Mouse (Mus musculus) liver, adult 2 months (tissue): ENCODE measurements around the gene Prg2. TPM values are rescaled to one million over a fixed set of nuclear protein-coding genes. Genes with fewer than 3 reads are reported as not detected.

Experiments
- DNase-seq: peaks from one replicate; pipeline ENCODE4 v3.0.0-alpha.2; 2011; ENCODE audit warnings: low read depth, low spot score; ENCODE audit errors: extremely low read depth
- H3K27ac ChIP-seq: fragments of 200-500 bp; replicated peaks from 2 replicates; pipeline ENCODE4 v1.5.1; 2012; ENCODE audit warnings: low read depth, mild to moderate bottlenecking, control low read depth, inconsistent platforms, low read length; ENCODE audit not compliant: insufficient read depth
- H3K27me3 ChIP-seq: fragments of 200-500 bp; 2 replicates; pipeline ENCODE4 v1.6.1; 2012; ENCODE audit warnings: mild to moderate bottlenecking, moderate library complexity, low read length, inconsistent platforms; ENCODE audit not compliant: control insufficient read depth, insufficient read depth
- H3K36me3 ChIP-seq: fragments of 200-500 bp; 2 replicates; pipeline ENCODE4 v1.6.1; 2012; ENCODE audit warnings: low read length, inconsistent platforms; ENCODE audit not compliant: control insufficient read depth, insufficient read depth
- H3K4me1 ChIP-seq: fragments of 200-500 bp; 2 replicates; pipeline ENCODE4 v1.6.1; 2011; ENCODE audit warnings: low read length; ENCODE audit not compliant: control insufficient read depth, insufficient read depth
- H3K4me3 ChIP-seq: fragments of 200-500 bp; 2 replicates; pipeline ENCODE4 v1.5.1; 2011; ENCODE audit warnings: low read depth, mild to moderate bottlenecking, control low read depth, low read length, moderate library complexity; ENCODE audit not compliant: insufficient read depth
- H3K79me2 ChIP-seq: fragments of 200-500 bp; 2 replicates; pipeline ENCODE4 v1.6.1; 2012; ENCODE audit warnings: inconsistent platforms, mild to moderate bottlenecking, low read length, moderate library complexity; ENCODE audit not compliant: control insufficient read depth, insufficient read depth
- H3K9ac ChIP-seq: fragments of 200-500 bp; 2 replicates; pipeline ENCODE4 v1.6.1; 2012; ENCODE audit warnings: low read depth, mild to moderate bottlenecking, control low read depth, inconsistent platforms, low read length
- CTCF ChIP-seq: fragments of 200-500 bp; IDR thresholded peaks from 2 replicates; pipeline ENCODE4 v1.5.1; 2011; ENCODE audit warnings: low read depth, low read length, control low read depth
- POLR2A ChIP-seq: fragments of 200-500 bp; IDR thresholded peaks from 2 replicates; pipeline ENCODE4 v1.6.1; 2011; ENCODE audit warnings: low read length, control low read depth; ENCODE audit not compliant: insufficient read depth; ENCODE audit errors: extremely low read depth
- WGBS: fragments of 180-500 bp; shearing (Covaris S2); methylation state at CpG from one replicate; pipeline ENCODE4 v1.1.7; 2018; 5-methylcytosine and 5-hydroxymethylcytosine counted together
- polyA plus RNA-seq: library from polyadenylated mRNA; depleted of rRNA; stranded (reverse); fragments of >200 nt; gene quantifications from 2 replicates; pipeline ENCODE4 v1.2.3, GENCODE M21; 2012
- total RNA-seq: library from RNA; depleted of rRNA; stranded (reverse); fragments of >200 nt; gene quantifications from 2 replicates; pipeline ENCODE4 v1.2.3, GENCODE M21; 2014

The Prg2 gene
- total and polyA plus RNA-seq, 2 experiments: 0.11 TPM; not detected in 1

- no peaks in the 10 kb centered on the region for H3K79me2 ChIP-seq
- WGBS: 20% methylated on average over 4 of the region's 4 CpGs
- peak; percentile 41 for DNase-seq
- H3K27me3 ChIP-seq: no peaks in the 10 kb centered on the region
- no peak overlapping the region for H3K4me3 ChIP-seq
- H3K9ac ChIP-seq: no peak overlapping the region
- H3K4me1 ChIP-seq: peaks cover 3% of the 10 kb centered on the region; the same call in 1 of the 2 replicates
- TF ChIP-seq CTCF: no peak
- no peak for TF ChIP-seq POLR2A
- no peaks in the 10 kb centered on the region for H3K36me3 ChIP-seq
- H3K27ac ChIP-seq: no peak overlapping the region
These were observed 27.5 kb downstream of the Prg2 start for GRCm38 (mm10) chr2:85007729-85008128.

DNA sequence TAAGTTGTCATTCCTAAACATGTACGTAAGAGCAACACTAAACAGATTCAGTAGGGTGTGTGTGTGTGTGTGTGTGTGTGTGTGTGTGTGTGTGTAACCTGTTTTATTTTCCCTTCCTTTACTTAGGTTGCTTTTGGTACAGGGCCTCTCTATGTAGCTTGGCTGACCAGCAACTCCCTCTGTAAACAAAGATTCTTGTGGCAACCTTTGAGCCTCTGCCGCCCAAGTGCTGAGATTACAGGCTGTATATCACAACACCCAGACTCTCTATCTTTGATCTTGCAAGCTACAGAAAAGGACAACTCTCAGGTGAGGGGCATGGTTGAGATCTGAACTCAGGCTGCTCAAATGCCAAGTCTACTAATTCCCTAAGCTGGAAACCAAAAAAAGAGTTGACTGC, 29.0 kb downstream of the Prg2 start:
- no peak overlapping the region for H3K4me3 ChIP-seq
- peak; percentile 42 for DNase-seq
- TF ChIP-seq POLR2A: no peak
- no peak for TF ChIP-seq CTCF
- no peaks in the 10 kb centered on the region for H3K79me2 ChIP-seq
- H3K27ac ChIP-seq: no peak overlapping the region
- peaks cover 3% of the 10 kb centered on the region; the same call in 1 of the 2 replicates for H3K4me1 ChIP-seq
- H3K27me3 ChIP-seq: no peaks in the 10 kb centered on the region
- 32% methylated on average over 2 of the region's 2 CpGs for WGBS
- H3K36me3 ChIP-seq: no peaks in the 10 kb centered on the region
- H3K9ac ChIP-seq: no peak overlapping the region

GRCm38 (mm10) chr2:85011906-85012604, 31.8 kb downstream of the Prg2 start:
- Histone ChIP-seq H3K36me3 (no peaks in the 10 kb centered on the region), H3K4me1 (peaks cover 3% of the 10 kb centered on the region; the same call in 1 of the 2 replicates), H3K27ac (no peak overlapping the region), H3K79me2 (no peaks in the 10 kb centered on the region), H3K4me3 (no peak overlapping the region), H3K9ac (no peak overlapping the region), H3K27me3 (no peaks in the 10 kb centered on the region)
- DNase-seq: no peak
- no peak for TF ChIP-seq CTCF
- no peak for TF ChIP-seq POLR2A
- 78% methylated on average over 9 of the region's 9 CpGs for WGBS

- H3K4me3 ChIP-seq: no peak overlapping the region
- no peak for DNase-seq
- no peaks in the 10 kb centered on the region for H3K27me3 ChIP-seq
- no peaks in the 10 kb centered on the region for H3K36me3 ChIP-seq
- peaks cover 3% of the 10 kb centered on the region; the same call in 1 of the 2 replicates for H3K4me1 ChIP-seq
- TF ChIP-seq CTCF: no peak
- H3K9ac ChIP-seq: no peak overlapping the region
- no peaks in the 10 kb centered on the region for H3K79me2 ChIP-seq
- no peak overlapping the region for H3K27ac ChIP-seq
- 93% methylated on average over 14 of the region's 14 CpGs for WGBS
These were observed 32.4 kb downstream of the Prg2 start for GRCm38 (mm10) chr2:85012679-85013078.

DNA sequence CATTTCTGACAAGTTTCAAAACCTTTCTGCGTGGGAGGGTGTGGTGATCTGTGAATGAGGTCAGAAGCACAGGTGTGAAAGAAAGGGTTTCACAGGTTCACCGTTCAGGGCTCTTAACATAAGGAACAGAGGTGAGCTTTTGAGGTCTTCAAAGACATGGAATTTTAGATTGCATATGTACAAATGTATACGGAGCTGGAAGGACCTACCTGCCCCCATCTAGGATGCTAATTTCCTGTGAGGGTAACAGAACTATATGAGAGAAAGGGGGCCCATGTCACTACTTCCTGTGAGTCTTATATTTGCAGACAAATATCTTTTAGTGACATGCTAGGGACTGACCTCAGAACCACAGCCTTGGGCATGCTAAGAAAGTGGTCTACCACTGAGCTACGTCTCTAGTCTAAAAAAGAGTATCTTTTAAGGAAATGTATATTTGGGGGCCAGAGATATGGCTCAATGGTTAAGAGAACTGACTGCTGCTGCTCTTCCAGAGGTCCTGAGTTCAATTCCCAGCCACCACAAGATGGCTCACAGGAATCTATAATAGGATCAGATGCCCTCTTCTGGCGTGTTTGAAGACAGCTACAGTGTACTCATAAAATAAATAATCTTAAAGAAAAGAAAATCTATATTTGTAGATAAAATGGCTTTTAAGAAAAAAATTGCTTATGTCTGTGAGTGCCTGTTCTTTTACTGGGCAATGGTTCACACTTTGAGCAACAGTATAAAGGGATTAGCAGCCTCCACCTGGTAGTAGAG, 33.7 kb downstream of the Prg2 start:
- TF ChIP-seq CTCF (no peak), POLR2A (no peak)
- H3K36me3 ChIP-seq: no peaks in the 10 kb centered on the region
- no peak for DNase-seq
- 87% methylated on average over 5 of the region's 5 CpGs for WGBS
- H3K9ac ChIP-seq: no peak overlapping the region
- H3K79me2 ChIP-seq: no peaks in the 10 kb centered on the region
- peaks cover 3% of the 10 kb centered on the region; the same call in 1 of the 2 replicates for H3K4me1 ChIP-seq
- H3K4me3 ChIP-seq: no peak overlapping the region
- no peak overlapping the region for H3K27ac ChIP-seq
- H3K27me3 ChIP-seq: no peaks in the 10 kb centered on the region

DNA sequence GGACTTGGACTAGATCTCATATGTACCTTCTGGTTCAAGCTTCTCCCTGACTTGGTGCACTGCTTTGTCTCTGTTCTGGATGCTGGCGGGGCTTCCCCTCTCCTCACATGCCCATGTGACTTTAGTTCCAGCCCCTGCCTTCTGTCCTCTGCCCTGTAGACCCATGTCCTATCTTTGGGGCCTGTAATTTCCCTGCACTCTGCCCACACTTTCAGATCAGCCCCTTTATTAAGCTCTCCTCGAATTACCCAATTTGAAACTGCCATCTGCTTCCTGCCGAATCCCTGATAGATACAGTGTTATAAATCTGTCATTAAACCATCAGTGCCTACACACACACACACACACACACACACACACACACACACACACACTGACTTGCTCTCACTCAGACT, 34.3 kb downstream of the Prg2 start:
- no peak overlapping the region for H3K27ac ChIP-seq
- no peak for DNase-seq
- WGBS: 72% methylated on average over 3 of the region's 3 CpGs
- H3K4me1 ChIP-seq: no peaks in the 10 kb centered on the region
- H3K27me3 ChIP-seq: no peaks in the 10 kb centered on the region
- TF ChIP-seq POLR2A: no peak
- no peak for TF ChIP-seq CTCF
- H3K79me2 ChIP-seq: no peaks in the 10 kb centered on the region
- H3K4me3 ChIP-seq: no peak overlapping the region
- H3K36me3 ChIP-seq: no peaks in the 10 kb centered on the region
- H3K9ac ChIP-seq: no peak overlapping the region
